Mouse (Mus musculus) testis, adult 2 months (tissue): ENCODE measurements around the gene Gm28635.

Experiments used
- CTCF ChIP-seq: fragments of 200-500 bp; IDR thresholded peaks from 2 replicates; pipeline ENCODE4 v1.5.1; 2012; ENCODE audit warnings: low read depth, mild to moderate bottlenecking, inconsistent platforms, low read length, moderate library complexity; ENCODE audit not compliant: control insufficient read depth, insufficient read depth, insufficient replicate concordance
- POLR2A ChIP-seq: fragments of 200-500 bp; IDR thresholded peaks from 2 replicates; pipeline ENCODE4 v1.6.1; 2012; ENCODE audit warnings: low read depth, mild to moderate bottlenecking, inconsistent platforms, low read length, moderate library complexity; ENCODE audit not compliant: control insufficient read depth

DNA sequence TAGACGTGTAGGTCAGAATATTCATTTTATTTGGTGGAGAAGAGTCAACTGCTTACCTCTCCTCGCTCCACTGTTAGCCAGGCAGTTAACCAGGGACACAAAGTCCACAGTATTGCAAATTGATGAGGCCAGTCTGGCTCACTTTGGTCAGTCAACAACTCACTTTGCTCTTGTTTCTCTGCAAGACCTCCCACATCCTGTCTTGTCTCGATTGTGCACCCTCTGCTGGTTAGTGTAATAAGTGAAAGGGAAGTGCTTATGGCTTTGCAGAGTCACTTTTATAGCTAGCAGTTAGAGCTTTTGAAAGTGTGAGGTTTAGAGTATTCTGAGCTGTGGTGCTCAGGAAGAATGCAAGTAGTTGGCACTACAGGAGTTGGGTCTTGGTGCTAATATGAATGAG is 17.6 kb downstream of the Gm28635 start:
- TF ChIP-seq POLR2A (no peak), CTCF (no peak)
